Mouse (Mus musculus) c-Kit-positive CD71-negative TER-119-negative erythroid progenitor cells, embryonic 14.5 days (primary cell): ENCODE measurements around the gene Plch2.

Experiments
- DNase-seq: peaks from one replicate; pipeline ENCODE4 v3.0.0-alpha.2; 2013; ENCODE audit warnings: low read depth

The Plch2 gene

GRCm38 (mm10) chr4:154957289-154957993 is 99.1 kb downstream of the Plch2 start:
- DNase-seq = no peak

- DNase-seq = no peak
Measured at GRCm38 (mm10) chr4:154956604-154957003, 100.0 kb downstream of the Plch2 start.

GRCm38 (mm10) chr4:154952461-154953241 is 103.9 kb downstream of the Plch2 start:
- no peak for DNase-seq

- no peak for DNase-seq
Measured at GRCm38 (mm10) chr4:154949589-154949982, 107.0 kb downstream of the Plch2 start.

GRCm38 (mm10) chr4:154948940-154949588 is 107.5 kb downstream of the Plch2 start:
- no peak for DNase-seq

GRCm38 (mm10) chr4:154948066-154948939 is 108.3 kb downstream of the Plch2 start:
- no peak for DNase-seq

- no peak for DNase-seq
Measured at GRCm38 (mm10) chr4:154946319-154946718, 110.3 kb downstream of the Plch2 start.

- no peak for DNase-seq
Measured at GRCm38 (mm10) chr4:154944121-154944590, 112.4 kb downstream of the Plch2 start.

GRCm38 (mm10) chr4:154943323-154944039 is 113.1 kb downstream of the Plch2 start:
- DNase-seq = no peak

- no peak for DNase-seq
Measured at GRCm38 (mm10) chr4:154942632-154943322, 113.8 kb downstream of the Plch2 start.

GRCm38 (mm10) chr4:154941831-154942230 is 114.8 kb downstream of the Plch2 start:
- DNase-seq = no peak

- DNase-seq = no peak
Measured at GRCm38 (mm10) chr4:154940156-154940555, 116.4 kb downstream of the Plch2 start.

GRCm38 (mm10) chr4:154937746-154938145 is 118.8 kb downstream of the Plch2 start:
- no peak for DNase-seq

- no peak for DNase-seq
Measured at GRCm38 (mm10) chr4:154936542-154937255, 119.9 kb downstream of the Plch2 start.

- DNase-seq = no peak
Measured at GRCm38 (mm10) chr4:154935788-154936187, 120.8 kb downstream of the Plch2 start.

- DNase-seq = no peak
Measured at GRCm38 (mm10) chr4:154934800-154935199, 121.8 kb downstream of the Plch2 start.

- DNase-seq = no peak
Measured at GRCm38 (mm10) chr4:154933306-154933907, 123.2 kb downstream of the Plch2 start.
